Mouse (Mus musculus) limb, embryonic 13.5 days (tissue): ENCODE data around the gene Acsbg2. TPM values are rescaled to one million over a fixed set of nuclear protein-coding genes. Genes with fewer than 3 reads are reported as not detected.

Experiments
- ATAC-seq: fragments of 200-750 bp; cut with Nextera tagmentation; 2 replicates; pipeline ENCODE4 v1.8.0; 2017; ENCODE audit warnings: low read depth, moderate number of reproducible peaks, moderate TSS enrichment; ENCODE audit not compliant: low FRiP score
- H3K27ac ChIP-seq: fragments of 300-500 bp; sonication (generic); 2 replicates; pipeline ENCODE4 v1.5.1; 2015; ENCODE audit warnings: inconsistent platforms, mild to moderate bottlenecking, moderate library complexity
- H3K27me3 ChIP-seq: fragments of 300-500 bp; sonication (generic); 2 replicates; pipeline ENCODE4 v1.6.1; 2015; ENCODE audit warnings: mild to moderate bottlenecking, inconsistent platforms
- H3K36me3 ChIP-seq: fragments of 300-500 bp; sonication (generic); 2 replicates; pipeline ENCODE4 v1.6.1; 2015; ENCODE audit warnings: inconsistent platforms, mild to moderate bottlenecking, moderate library complexity
- H3K4me1 ChIP-seq: fragments of 300-500 bp; sonication (generic); 2 replicates; pipeline ENCODE4 v1.6.1; 2015; ENCODE audit warnings: inconsistent platforms
- H3K4me2 ChIP-seq: fragments of 300-500 bp; sonication (generic); replicated peaks from 2 replicates; pipeline ENCODE4 v1.6.1; 2015; ENCODE audit warnings: inconsistent platforms, mild to moderate bottlenecking, moderate library complexity
- H3K4me3 ChIP-seq: fragments of 300-500 bp; sonication (generic); 2 replicates; pipeline ENCODE4 v1.5.1; 2015; ENCODE audit warnings: moderate library complexity, mild to moderate bottlenecking, inconsistent platforms
- H3K9ac ChIP-seq: fragments of 300-500 bp; sonication (generic); 2 replicates; pipeline ENCODE4 v1.6.1; 2015; ENCODE audit warnings: mild to moderate bottlenecking, inconsistent platforms
- H3K9me3 ChIP-seq: fragments of 300-500 bp; sonication (generic); 2 replicates; pipeline ENCODE4 v1.6.1; 2016; ENCODE audit warnings: inconsistent platforms
- WGBS: fragments of 180-500 bp; shearing (Covaris S2); methylation state at CpG from one replicate; pipeline ENCODE4 v1.1.7; 2015; 5-methylcytosine and 5-hydroxymethylcytosine counted together
- polyA plus RNA-seq: library from polyadenylated mRNA; unstranded; fragments of >200 nt; fragmentation: Nextera tagmentation; extraction: Ambion mirVana; gene quantifications from 2 replicates; pipeline ENCODE4 v1.2.1, GENCODE M21; 2015

The Acsbg2 gene
- polyA plus RNA-seq, 1 experiment from 2014 or later, result not detected

DNA sequence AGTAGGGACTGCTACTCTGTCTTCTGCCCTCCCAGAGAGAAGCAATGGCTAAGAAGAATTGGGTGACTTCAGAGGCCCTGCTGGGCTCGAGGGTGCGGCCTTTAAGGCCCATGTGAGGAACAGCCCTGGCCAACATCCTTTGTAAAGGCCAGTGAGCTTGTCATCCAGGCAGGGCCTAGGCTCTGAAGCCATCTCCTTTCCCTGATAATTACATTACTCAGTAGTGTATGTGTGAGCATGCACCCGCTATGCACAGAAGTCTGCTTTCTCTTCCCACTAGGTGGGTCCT lies 59.2 kb downstream of the Acsbg2 start:
- 85% methylated on average over 3 of the region's 3 CpGs for WGBS
- H3K9ac ChIP-seq, result no peak overlapping the region
- no peak overlapping the region for H3K4me2 ChIP-seq
- peaks cover 14% of the 10 kb centered on the region for H3K4me1 ChIP-seq
- H3K27me3 ChIP-seq, result 0 out of 2 replicates have a peak, but pooled peaks cover 4% of the 10 kb centered on the region
- no peaks in the 10 kb centered on the region for H3K9me3 ChIP-seq
- no peak overlapping the region for H3K4me3 ChIP-seq
- ATAC-seq, result no peak
- H3K27ac ChIP-seq, result no peak overlapping the region
- H3K36me3 ChIP-seq, result no peaks in the 10 kb centered on the region

DNA sequence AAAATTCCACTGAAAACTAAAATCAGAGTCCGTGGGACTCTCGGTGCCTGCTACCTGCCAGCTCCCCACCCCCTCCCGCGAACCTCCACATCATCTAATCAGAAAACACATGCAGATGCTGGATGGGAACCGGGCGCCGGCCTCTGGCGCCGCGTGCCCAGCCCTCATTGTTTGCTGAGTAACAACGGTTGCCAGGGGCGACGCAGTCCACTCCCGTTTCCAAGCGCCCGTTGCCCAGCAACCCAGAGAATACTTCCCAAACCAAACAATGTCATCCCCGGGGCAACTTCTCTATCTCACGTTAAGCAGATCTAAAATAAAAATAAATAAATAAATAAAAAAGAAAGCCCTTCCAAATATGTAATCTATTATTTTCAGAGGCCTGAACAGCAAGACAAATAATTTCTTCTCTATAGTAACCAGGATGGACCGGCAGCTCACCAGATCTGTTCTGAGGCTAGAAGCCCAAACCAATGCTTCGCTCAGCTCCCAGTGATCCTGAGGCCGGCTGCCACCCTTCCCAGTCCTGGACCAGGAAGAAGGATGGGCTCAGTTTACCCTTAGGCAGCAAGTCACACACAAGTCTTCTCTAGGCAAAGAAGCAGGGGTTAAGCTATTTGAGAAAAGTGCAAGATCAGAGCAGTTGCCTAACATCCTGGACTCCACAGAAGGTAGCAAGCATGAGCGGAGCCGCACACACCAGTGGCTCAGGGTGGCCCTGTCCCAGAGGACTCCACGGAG lies 59.8 kb downstream of the Acsbg2 start:
- Histone ChIP-seq H3K4me1 (peaks cover 17% of the 10 kb centered on the region), H3K27me3 (0 out of 2 replicates have a peak, but pooled peaks cover 4% of the 10 kb centered on the region), H3K9me3 (no peaks in the 10 kb centered on the region), H3K4me2 (no peak overlapping the region), H3K9ac (no peak overlapping the region), H3K27ac (no peak overlapping the region), H3K4me3 (no peak overlapping the region), H3K36me3 (no peaks in the 10 kb centered on the region)
- 17% methylated on average over 24 of the region's 24 CpGs for WGBS
- ATAC-seq, result peak; percentile 48

DNA sequence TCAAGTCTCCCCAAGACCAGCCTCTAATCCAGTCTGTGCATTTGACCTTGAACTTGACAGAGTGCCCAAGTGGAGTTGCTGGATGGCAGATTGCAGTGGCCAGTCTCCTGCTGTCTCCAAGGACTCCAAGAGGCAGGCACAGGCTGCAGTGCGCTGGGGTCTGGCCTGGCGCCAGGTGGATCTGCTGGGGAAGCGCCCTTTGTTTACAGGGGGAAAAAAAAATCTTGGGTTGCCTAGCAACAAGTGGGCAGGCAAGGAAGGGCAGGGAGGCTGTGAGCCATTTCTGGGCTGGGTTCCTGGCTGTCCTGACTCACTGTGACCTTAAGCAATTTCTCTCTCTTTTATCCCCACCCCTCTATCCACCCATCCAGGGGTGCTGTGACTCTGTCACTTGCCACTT lies 64.0 kb downstream of the Acsbg2 start:
- Histone ChIP-seq H3K27ac (no peak overlapping the region), H3K27me3 (peaks cover 8% of the 10 kb centered on the region; the same call in 1 of the 2 replicates), H3K9me3 (no peaks in the 10 kb centered on the region), H3K4me3 (no peak overlapping the region), H3K9ac (peak overlapping the region; percentile 35), H3K36me3 (no peaks in the 10 kb centered on the region), H3K4me1 (peaks cover 17% of the 10 kb centered on the region), H3K4me2 (no peak overlapping the region)
- WGBS, result 8% methylated on average over 3 of the region's 3 CpGs
- peak; percentile 39; the same call in 1 of the 2 replicates for ATAC-seq

DNA sequence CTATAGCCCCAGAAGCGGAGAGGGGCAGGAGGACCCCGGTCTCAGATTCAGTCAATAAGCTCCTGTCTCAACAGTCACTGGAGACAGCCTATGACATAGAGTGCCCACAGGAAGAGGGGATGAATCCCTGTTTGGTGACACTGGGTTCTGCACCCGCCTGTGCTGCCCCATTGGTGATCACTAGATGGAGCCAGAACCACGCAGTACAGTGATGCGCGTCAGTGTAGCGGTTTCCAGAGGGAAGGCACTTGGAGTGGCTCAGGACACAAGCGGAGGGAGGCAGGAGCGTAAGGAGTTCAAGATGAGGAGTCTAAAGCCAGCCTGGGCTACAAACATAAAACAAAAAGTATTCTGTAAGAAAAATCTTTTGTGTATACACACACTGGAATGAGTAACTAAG lies 65.7 kb downstream of the Acsbg2 start:
- no peaks in the 10 kb centered on the region for H3K9me3 ChIP-seq
- no peak overlapping the region for H3K4me2 ChIP-seq
- no peak overlapping the region for H3K9ac ChIP-seq
- no peak overlapping the region for H3K4me3 ChIP-seq
- WGBS, result 8% methylated on average over 9 of the region's 9 CpGs
- ATAC-seq, result peak; percentile 86
- peaks cover 4% of the 10 kb centered on the region; the same call in 1 of the 2 replicates for H3K27me3 ChIP-seq
- no peaks in the 10 kb centered on the region for H3K36me3 ChIP-seq
- no peak overlapping the region for H3K27ac ChIP-seq
- peaks cover 12% of the 10 kb centered on the region for H3K4me1 ChIP-seq

DNA sequence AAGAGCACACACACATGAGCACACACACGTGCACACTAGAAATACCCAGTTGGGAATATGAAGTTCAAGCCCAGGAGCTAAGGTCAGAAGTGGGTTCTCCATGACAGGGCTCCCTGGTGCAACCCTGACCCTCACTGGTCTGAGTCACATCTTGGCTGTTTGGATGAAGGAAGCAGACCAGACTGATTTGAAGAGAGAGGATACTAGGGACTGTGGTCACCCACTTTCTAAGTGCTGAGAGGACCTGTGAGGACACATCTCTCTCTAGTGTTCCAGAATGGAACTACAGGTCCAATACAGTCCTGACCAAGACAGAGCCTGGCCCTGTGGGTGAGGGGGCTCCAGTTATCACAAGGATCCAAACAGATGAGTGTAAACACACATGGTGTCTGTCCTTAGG lies 68.5 kb downstream of the Acsbg2 start:
- Histone ChIP-seq H3K27ac (no peak overlapping the region), H3K9me3 (no peaks in the 10 kb centered on the region), H3K27me3 (peaks cover 4% of the 10 kb centered on the region; the same call in 1 of the 2 replicates), H3K4me3 (no peak overlapping the region), H3K36me3 (peaks cover 5% of the 10 kb centered on the region; the same call in 1 of the 2 replicates), H3K9ac (no peak overlapping the region), H3K4me1 (peaks cover 10% of the 10 kb centered on the region), H3K4me2 (no peak overlapping the region)
- 79% methylated on average over 1 of the region's 1 CpGs for WGBS
- ATAC-seq, result no peak

DNA sequence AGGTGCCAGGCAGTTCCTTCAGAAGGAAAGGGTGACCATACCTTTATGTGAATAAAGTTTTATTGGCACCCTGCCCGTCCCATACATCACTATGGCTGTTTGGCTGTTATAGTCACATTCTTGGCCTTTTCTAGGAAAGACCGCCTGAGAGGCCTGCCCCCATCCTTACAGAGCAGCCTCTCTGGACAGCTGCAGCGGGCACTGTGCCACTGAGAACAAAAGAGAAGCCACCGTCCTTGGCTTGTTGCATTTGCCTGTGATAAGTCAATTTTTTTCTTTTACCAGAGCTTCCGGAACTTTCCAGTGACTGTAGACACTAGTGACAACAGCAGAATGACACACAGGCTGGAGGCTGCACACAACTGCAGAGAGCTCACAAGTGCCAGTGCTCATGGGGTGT lies 69.3 kb downstream of the Acsbg2 start:
- 82% methylated on average over 5 of the region's 5 CpGs for WGBS
- no peak overlapping the region for H3K27ac ChIP-seq

DNA sequence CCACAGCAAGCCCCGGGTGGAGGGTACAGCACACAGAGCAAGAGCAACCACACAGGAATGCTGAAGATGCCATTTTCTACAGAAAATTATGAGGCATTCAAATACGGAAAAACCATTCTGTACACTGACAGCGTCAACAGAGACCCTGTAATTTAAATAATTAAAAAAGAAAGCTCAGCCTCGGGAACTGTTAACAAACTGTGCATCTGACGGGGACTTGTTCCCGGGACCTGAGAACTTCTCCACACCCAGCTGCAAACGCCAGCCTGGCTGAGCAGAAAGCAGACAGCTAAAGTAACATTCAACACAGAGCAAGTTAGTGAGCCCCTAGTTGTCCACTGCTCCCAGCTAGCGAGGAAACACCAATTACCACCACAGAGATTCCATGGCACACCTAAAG lies 72.2 kb downstream of the Acsbg2 start:
- Histone ChIP-seq H3K9ac (no peak overlapping the region), H3K4me1 (no peaks in the 10 kb centered on the region), H3K36me3 (peaks cover 5% of the 10 kb centered on the region; the same call in 1 of the 2 replicates), H3K9me3 (no peaks in the 10 kb centered on the region), H3K4me2 (no peak overlapping the region), H3K4me3 (no peak overlapping the region), H3K27ac (no peak overlapping the region), H3K27me3 (no peaks in the 10 kb centered on the region)
- WGBS, result 71% methylated on average over 8 of the region's 8 CpGs
- no peak for ATAC-seq

More for the DNA sequence above, 69.3 kb downstream of the Acsbg2 start:
- Histone ChIP-seq H3K4me3 (no peak overlapping the region), H3K27me3 (peaks cover 4% of the 10 kb centered on the region; the same call in 1 of the 2 replicates), H3K9ac (no peak overlapping the region), H3K4me1 (peaks cover 2% of the 10 kb centered on the region), H3K36me3 (peaks cover 5% of the 10 kb centered on the region; the same call in 1 of the 2 replicates), H3K9me3 (no peaks in the 10 kb centered on the region), H3K4me2 (no peak overlapping the region)
- no peak for ATAC-seq

DNA sequence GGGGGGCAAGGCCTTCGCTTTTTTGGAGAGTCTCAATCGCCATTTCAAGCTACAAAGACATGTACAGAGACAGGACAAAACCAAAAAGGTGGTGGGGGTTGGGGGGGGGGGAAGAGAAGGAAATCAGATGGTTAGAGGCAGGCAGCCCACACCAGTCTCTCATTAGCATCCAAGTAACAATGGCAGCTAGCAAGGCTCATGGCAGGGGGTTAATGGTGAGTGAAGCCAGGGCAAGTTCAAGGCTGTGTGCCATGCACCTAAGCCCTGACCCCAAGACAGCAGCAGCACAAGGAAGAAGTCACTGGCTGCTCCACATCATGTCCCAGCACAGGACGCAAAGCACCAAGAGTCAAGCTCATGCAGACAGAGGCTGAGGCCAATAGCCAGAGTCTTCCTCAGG lies 75.0 kb downstream of the Acsbg2 start:
- H3K4me3 ChIP-seq, result no peak overlapping the region
- H3K9ac ChIP-seq, result no peak overlapping the region
- no peaks in the 10 kb centered on the region for H3K9me3 ChIP-seq
- 75% methylated on average over 3 of the region's 3 CpGs for WGBS
- ATAC-seq, result no peak
- no peak overlapping the region for H3K27ac ChIP-seq
- H3K4me2 ChIP-seq, result no peak overlapping the region
- peaks cover 5% of the 10 kb centered on the region; the same call in 1 of the 2 replicates for H3K36me3 ChIP-seq
- no peaks in the 10 kb centered on the region for H3K27me3 ChIP-seq
- no peaks in the 10 kb centered on the region for H3K4me1 ChIP-seq

DNA sequence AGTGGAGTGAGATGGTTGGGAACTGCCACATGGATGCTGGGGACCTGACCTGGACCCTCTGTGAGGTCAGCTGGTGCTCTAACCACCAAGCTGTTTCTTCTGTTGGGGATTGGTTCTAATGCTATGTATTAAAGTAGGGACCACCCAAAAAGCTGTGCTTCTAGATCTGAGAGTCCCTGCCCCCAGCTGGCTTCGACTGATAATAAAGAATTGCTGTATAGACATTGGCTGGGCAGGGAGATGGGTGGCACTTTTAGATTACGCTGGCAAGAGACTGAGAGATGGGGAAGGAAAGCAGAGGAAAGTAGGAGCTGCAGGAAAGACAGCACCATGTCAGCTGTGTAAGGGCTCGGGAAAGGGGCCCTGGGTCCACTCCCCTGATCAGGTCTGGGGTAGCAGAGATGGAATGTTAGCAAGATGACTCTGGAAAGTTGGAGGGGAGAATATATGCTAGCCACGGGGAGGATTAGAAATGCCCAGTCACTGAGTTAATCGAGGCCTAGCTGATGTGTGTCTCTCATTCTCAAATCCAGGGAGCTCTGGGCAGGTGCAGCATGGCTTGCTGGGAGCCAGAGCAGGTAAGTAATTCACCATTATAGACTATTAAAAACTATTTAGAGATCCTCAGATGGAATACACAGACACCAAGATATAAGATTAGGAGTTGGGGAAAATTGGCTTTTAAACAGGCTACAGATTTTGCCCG lies 80.5 kb downstream of the Acsbg2 start:
- ATAC-seq, result no peak
- Histone ChIP-seq H3K27me3 (no peaks in the 10 kb centered on the region), H3K36me3 (no peaks in the 10 kb centered on the region), H3K27ac (no peak overlapping the region), H3K4me3 (no peak overlapping the region), H3K4me2 (no peak overlapping the region), H3K9me3 (no peaks in the 10 kb centered on the region), H3K9ac (no peak overlapping the region), H3K4me1 (no peaks in the 10 kb centered on the region)
- WGBS, result 68% methylated on average over 6 of the region's 6 CpGs

Other genes with a start within 250 kb of the Acsbg2 start
- gene Lonp1, start 247.6 kb downstream of the Acsbg2 start, polyA plus RNA-seq, result 50.7 and 53.2 TPM in 2 replicates
- gene Catsperd, start 246.3 kb downstream of the Acsbg2 start, polyA plus RNA-seq, result 0.54 and 0.92 TPM in 2 replicates
- 102 and 105 TPM in 2 replicates for gene Ranbp3, start 201.2 kb downstream of the Acsbg2 start, polyA plus RNA-seq
- gene Ndufa11, start 156.7 kb downstream of the Acsbg2 start, polyA plus RNA-seq, result 431 and 434 TPM in 2 replicates
- gene Vmac, start 156.4 kb downstream of the Acsbg2 start, polyA plus RNA-seq, result 20.2 and 21.3 TPM in 2 replicates
- gene Nrtn, start 116.9 kb downstream of the Acsbg2 start, polyA plus RNA-seq, result 14.1 TPM in 2 replicates
- 47.7 and 50.5 TPM in 2 replicates for gene Dus3l, start 109.7 kb downstream of the Acsbg2 start, polyA plus RNA-seq
- 1.4 and 1.5 TPM in 2 replicates for gene Prr22, start 104.2 kb downstream of the Acsbg2 start, polyA plus RNA-seq
- 4.5 and 4.9 TPM in 2 replicates for gene Rfx2, start 43.4 kb downstream of the Acsbg2 start, polyA plus RNA-seq
- gene 1700061G19Rik, start 1.0 kb upstream of the Acsbg2 start, polyA plus RNA-seq, result 0.29 and 0.47 TPM in 2 replicates
- gene Mllt1, start 61.0 kb upstream of the Acsbg2 start, polyA plus RNA-seq, result 63.3 and 74.1 TPM in 2 replicates
- gene Acer1, start 107.7 kb upstream of the Acsbg2 start, polyA plus RNA-seq, result not detected in 2 replicates
- 157 and 163 TPM in 2 replicates for gene Clpp, start 115.9 kb upstream of the Acsbg2 start, polyA plus RNA-seq
- 41.7 and 44.4 TPM in 2 replicates for gene Alkbh7, start 122.9 kb upstream of the Acsbg2 start, polyA plus RNA-seq
- not detected in 2 replicates for gene Pspn, start 125.6 kb upstream of the Acsbg2 start, polyA plus RNA-seq
- gene Gtf2f1, start 136.8 kb upstream of the Acsbg2 start, polyA plus RNA-seq, result 61.0 and 61.5 TPM in 2 replicates
- 0.32 TPM in 1 of 2 replicates, not detected in the other for gene Gm17949, start 137.0 kb upstream of the Acsbg2 start, polyA plus RNA-seq
- gene Khsrp, start 157.1 kb upstream of the Acsbg2 start, polyA plus RNA-seq, result 46.0 and 46.3 TPM in 2 replicates
- gene Slc25a41, start 167.2 kb upstream of the Acsbg2 start, polyA plus RNA-seq, result not detected in 2 replicates
- 1.7 and 2.9 TPM in 2 replicates for gene Crb3, start 184.7 kb upstream of the Acsbg2 start, polyA plus RNA-seq
- 5.5 and 6.5 TPM in 2 replicates for gene Slc25a23, start 185.4 kb upstream of the Acsbg2 start, polyA plus RNA-seq
- gene Dennd1c, start 204.1 kb upstream of the Acsbg2 start, polyA plus RNA-seq, result 1.1 TPM in 2 replicates
- gene Tubb4a, start 213.3 kb upstream of the Acsbg2 start, polyA plus RNA-seq, result 16.3 and 17.5 TPM in 2 replicates
- gene Tnfsf9, start 230.9 kb upstream of the Acsbg2 start, polyA plus RNA-seq, result 9.2 and 10.9 TPM in 2 replicates